15 mouse cellular contexts compared by ENCODE assay signal in the genomic region with DNA sequence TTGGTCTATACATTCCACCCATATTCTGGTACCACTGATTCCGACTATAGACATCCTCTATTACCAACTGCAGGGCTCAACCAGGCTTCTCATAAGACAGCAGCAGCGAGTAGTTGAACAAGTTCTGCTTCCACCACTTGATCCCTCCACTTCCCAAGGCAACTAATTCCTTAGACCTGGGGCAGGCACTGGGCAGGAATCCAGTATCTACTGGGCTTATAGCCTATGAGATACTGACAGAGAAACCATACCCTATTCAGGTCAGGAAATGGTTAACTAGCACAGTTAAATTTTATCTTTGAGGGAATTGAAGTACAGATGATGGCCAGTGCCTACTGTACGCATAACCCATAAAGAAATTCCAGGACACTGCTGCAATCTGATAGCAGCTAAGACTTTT.
"Had no signal": no experiment of that assay in that cellular context is flagged by ENCODE, and none has a peak within 500 bp of the region (broad histone marks: within the 10 kb centered on the region; RNA-seq: fewer than 3 reads in every experiment).

No protein-coding gene starts in this region.

- H3K4me1 ChIP-seq: limb, embryonic 12.5 days; limb, embryonic 15.5 days; midbrain, embryonic 12.5 days; neural tube, embryonic 13.5 days; stomach, embryonic 15.5 days had no signal

- H3K27me3 ChIP-seq: limb, embryonic 15.5 days; midbrain, embryonic 12.5 days; neural tube, embryonic 13.5 days; stomach, embryonic 15.5 days had no signal

- H3K4me3 ChIP-seq: limb, embryonic 12.5 days; limb, embryonic 15.5 days; midbrain, embryonic 12.5 days; myocyte; neural tube, embryonic 13.5 days; stomach, embryonic 15.5 days had no signal

- DNase-seq: left cerebral cortex, postnatal 4 days; liver, postnatal 0 days; lung, embryonic 14.5 days; retina, postnatal 1 day; right cerebral cortex, postnatal 25 days; spleen, adult 18-20 months; thymus, postnatal 25 days had no signal

- H3K36me3 ChIP-seq: limb, embryonic 12.5 days; limb, embryonic 15.5 days; midbrain, embryonic 12.5 days; neural tube, embryonic 13.5 days; stomach, embryonic 15.5 days had no signal

- H3K27ac ChIP-seq: limb, embryonic 12.5 days; limb, embryonic 15.5 days; liver, embryonic 14.5 days; macrophage; midbrain, embryonic 12.5 days; neural tube, embryonic 13.5 days; stomach, embryonic 15.5 days had no signal
